Mouse (Mus musculus): ENCODE data around the gene Gm7271.
A peak's percentile ranks its signal among the peaks of the same experiment; 100 is the strongest.

Gene Gm7271

GRCm38 (mm10) chr5:76483811-76484210 is at the start of gene Gm7271:
Gene Gm7271, plus strand, starts transcription at chr5:76484040.
- no peak for ATAC-seq (ENCODE audit: low TSS enrichment)

GRCm38 (mm10) chr5:76437100-76437499 is 46.7 kb upstream of the Gm7271 start:
- no peak for ATAC-seq (ENCODE audit: low TSS enrichment)

GRCm38 (mm10) chr5:76437696-76438095 is 46.1 kb upstream of the Gm7271 start:
- no peak for ATAC-seq (ENCODE audit: low TSS enrichment)

GRCm38 (mm10) chr5:76441431-76441830 is 42.4 kb upstream of the Gm7271 start:
- ATAC-seq (ENCODE audit: low TSS enrichment) = no peak

- ATAC-seq (ENCODE audit: low TSS enrichment) = no peak
These were observed 8.9 kb upstream of the Gm7271 start for GRCm38 (mm10) chr5:76474931-76475330.

- no peak for ATAC-seq (ENCODE audit: low TSS enrichment)
These were observed 7.0 kb upstream of the Gm7271 start for GRCm38 (mm10) chr5:76476873-76477272.

GRCm38 (mm10) chr5:76477764-76478163 is 6.1 kb upstream of the Gm7271 start:
- ATAC-seq (ENCODE audit: low TSS enrichment) = no peak

- no peak for ATAC-seq (ENCODE audit: low TSS enrichment)
These were observed 11.3 kb downstream of the Gm7271 start for GRCm38 (mm10) chr5:76495126-76495525.

- ATAC-seq (ENCODE audit: low TSS enrichment) = no peak
These were observed 38.6 kb downstream of the Gm7271 start for GRCm38 (mm10) chr5:76522446-76522845.

- ATAC-seq (ENCODE audit: low TSS enrichment) = no peak
These were observed 40.8 kb downstream of the Gm7271 start for GRCm38 (mm10) chr5:76524623-76525022.

- no peak for ATAC-seq (ENCODE audit: low TSS enrichment)
These were observed 41.2 kb downstream of the Gm7271 start for GRCm38 (mm10) chr5:76525066-76525465.

- no peak for ATAC-seq (ENCODE audit: low TSS enrichment)
These were observed 42.0 kb downstream of the Gm7271 start for GRCm38 (mm10) chr5:76525829-76526228.

- ATAC-seq (ENCODE audit: low TSS enrichment) = peak; percentile 100
These were observed 45.3 kb downstream of the Gm7271 start, which contains the start of gene Exoc1 for GRCm38 (mm10) chr5:76529040-76529703. Gene Exoc1, plus strand, starts transcription at chr5:76529311.

- no peak for ATAC-seq (ENCODE audit: low TSS enrichment)
These were observed 45.8 kb downstream of the Gm7271 start for GRCm38 (mm10) chr5:76529704-76530066.

GRCm38 (mm10) chr5:76533186-76533585 is 49.3 kb downstream of the Gm7271 start:
- no peak for ATAC-seq (ENCODE audit: low TSS enrichment)

GRCm38 (mm10) chr5:76536231-76536630 is 52.4 kb downstream of the Gm7271 start:
- ATAC-seq (ENCODE audit: low TSS enrichment) = no peak

- ATAC-seq (ENCODE audit: low TSS enrichment) = peak; percentile 62
These were observed 53.7 kb downstream of the Gm7271 start for GRCm38 (mm10) chr5:76537578-76537977.

- peak; percentile 91 for ATAC-seq (ENCODE audit: low TSS enrichment)
These were observed 56.3 kb downstream of the Gm7271 start for GRCm38 (mm10) chr5:76540181-76540580.

GRCm38 (mm10) chr5:76540842-76541241 is 57.0 kb downstream of the Gm7271 start:
- peak; percentile 46; the same call in 1 of the 2 replicates for ATAC-seq (ENCODE audit: low TSS enrichment)

- no peak for ATAC-seq (ENCODE audit: low TSS enrichment)
These were observed 59.4 kb downstream of the Gm7271 start for GRCm38 (mm10) chr5:76543200-76543599.

- ATAC-seq (ENCODE audit: low TSS enrichment) = no peak
These were observed 66.6 kb downstream of the Gm7271 start for GRCm38 (mm10) chr5:76550426-76550825.

GRCm38 (mm10) chr5:76565321-76565720 is 81.5 kb downstream of the Gm7271 start:
- peak; percentile 72 for ATAC-seq (ENCODE audit: low TSS enrichment)
